Mouse (Mus musculus) MEL (cell line): ENCODE measurements around the gene Tmem186. TPM values are rescaled to one million over a fixed set of nuclear protein-coding genes. Genes with fewer than 3 reads are reported as not detected.

Source experiments
- DNase-seq: peaks from one replicate; pipeline ENCODE4 v3.0.0; 2011; ENCODE audit warnings: low read depth, low spot score
- H3K27ac ChIP-seq: 2 replicates; pipeline ENCODE4 v1.5.1; 2012; ENCODE audit warnings: low read depth, mild to moderate bottlenecking, control low read depth, low read length, moderate library complexity; ENCODE audit not compliant: control insufficient read depth
- H3K27me3 ChIP-seq, 2 experiments: fragments of 150-350 bp in 1 of 2; sonication (generic) in 1 of 2; 2 replicates each; pipeline ENCODE4 v1.6.1; 2012; ENCODE audit warnings: low read length in 2 of 2, mild to moderate bottlenecking in 2 of 2, improper control_type of control experiment in 1 of 2, moderate library complexity in 1 of 2; ENCODE audit not compliant: insufficient read depth in 2 of 2, control insufficient read depth in 1 of 2
- H3K36me3 ChIP-seq, 2 experiments: 2 replicates each; pipeline ENCODE4 v1.6.1; 2012 to 2014; ENCODE audit warnings: low read length in 2 of 2, improper control_type of control experiment in 1 of 2, inconsistent platforms in 1 of 2, mild to moderate bottlenecking in 1 of 2; ENCODE audit not compliant: insufficient read depth in 2 of 2, control insufficient read depth in 1 of 2
- H3K4me1 ChIP-seq, 2 experiments: fragments of 150-350 bp in 1 of 2; sonication (generic) in 1 of 2; 2 replicates each; pipeline ENCODE4 v1.6.1; 2012; ENCODE audit warnings: low read length in 2 of 2, improper control_type of control experiment in 1 of 2, mild to moderate bottlenecking in 1 of 2; ENCODE audit not compliant: insufficient read depth in 2 of 2, control insufficient read depth in 1 of 2
- H3K4me3 ChIP-seq, 2 experiments: fragments of 150-350 bp in 1 of 2; sonication (generic) in 1 of 2; 2 replicates each; pipeline ENCODE4 v1.5.1; 2012; ENCODE audit warnings: low read depth in 2 of 2, low read length in 2 of 2, mild to moderate bottlenecking in 2 of 2, moderate library complexity in 2 of 2, control low read depth in 1 of 2, improper control_type of control experiment in 1 of 2; ENCODE audit not compliant: control insufficient read depth in 1 of 2, insufficient read depth in 1 of 2
- H3K79me2 ChIP-seq: 2 replicates; pipeline ENCODE4 v1.6.1; 2012; ENCODE audit warnings: mild to moderate bottlenecking, low read length, moderate library complexity; ENCODE audit not compliant: control insufficient read depth, poor library complexity, insufficient read depth
- H3K9ac ChIP-seq: 2 replicates; pipeline ENCODE4 v1.6.1; 2012; ENCODE audit warnings: low read depth, mild to moderate bottlenecking, control low read depth, low read length, moderate library complexity; ENCODE audit not compliant: control insufficient read depth, poor library complexity, severe bottlenecking
- H3K9me3 ChIP-seq: fragments of 150-350 bp; sonication (generic); replicated peaks from 2 replicates; pipeline ENCODE4 v1.6.1; 2012; ENCODE audit warnings: mild to moderate bottlenecking, low read length, improper control_type of control experiment, moderate library complexity; ENCODE audit not compliant: insufficient read depth
- CHD2 ChIP-seq: IDR thresholded peaks from 2 replicates; pipeline ENCODE4 v1.6.1; 2011; ENCODE audit warnings: low read length, improper control_type of control experiment
- E2F4 ChIP-seq: IDR thresholded peaks from 2 replicates; pipeline ENCODE4 v1.6.1; 2011; ENCODE audit warnings: low read depth, low read length, improper control_type of control experiment, borderline replicate concordance
- EP300 ChIP-seq, 2 experiments: IDR thresholded peaks; 2 replicates each; pipeline ENCODE4 v1.6.1; 2011; ENCODE audit warnings: improper control_type of control experiment in 2 of 2, low read length in 2 of 2, low read depth in 1 of 2, mild to moderate bottlenecking in 1 of 2
- GABPA ChIP-seq: IDR thresholded peaks from 2 replicates; pipeline ENCODE4 v1.6.1; 2012; ENCODE audit warnings: low read depth, mild to moderate bottlenecking, inconsistent platforms, low read length, improper control_type of control experiment, moderate library complexity
- GATA1 ChIP-seq: IDR thresholded peaks from 2 replicates; pipeline ENCODE4 v1.6.1; 2011; ENCODE audit warnings: low read depth, low read length, improper control_type of control experiment
- HCFC1 ChIP-seq: IDR thresholded peaks from 2 replicates; pipeline ENCODE4 v1.6.1; 2012; ENCODE audit warnings: low read depth, mild to moderate bottlenecking, inconsistent platforms, low read length, improper control_type of control experiment, moderate library complexity
- KAT2A ChIP-seq: conservative IDR thresholded peaks from 2 replicates; pipeline ENCODE4 v1.6.1; 2012; ENCODE audit warnings: low read depth, low read length, improper control_type of control experiment, inconsistent platforms
- MAFK ChIP-seq: IDR thresholded peaks from 2 replicates; pipeline ENCODE4 v1.6.1; 2011; ENCODE audit warnings: low read depth, mild to moderate bottlenecking, low read length, improper control_type of control experiment, borderline replicate concordance
- MAZ ChIP-seq: IDR thresholded peaks from 2 replicates; pipeline ENCODE4 v1.6.1; 2012; ENCODE audit warnings: low read depth, mild to moderate bottlenecking, inconsistent platforms, low read length, improper control_type of control experiment
- MXI1 ChIP-seq: IDR thresholded peaks from 2 replicates; pipeline ENCODE4 v1.6.1; 2011; ENCODE audit warnings: mild to moderate bottlenecking, low read depth, low read length, improper control_type of control experiment
- MYC ChIP-seq: IDR thresholded peaks from 2 replicates; pipeline ENCODE4 v1.6.1; 2011; ENCODE audit warnings: low read depth, mild to moderate bottlenecking, low read length, improper control_type of control experiment, moderate library complexity
- NRF1 ChIP-seq: IDR thresholded peaks from 2 replicates; pipeline ENCODE4 v1.6.1; 2014; ENCODE audit warnings: low read depth, mild to moderate bottlenecking, inconsistent platforms, low read length, improper control_type of control experiment, moderate library complexity; ENCODE audit not compliant: poor library complexity, insufficient read depth, severe bottlenecking
- POLR2A ChIP-seq, 2 experiments: IDR thresholded peaks; 2 replicates each; pipeline ENCODE4 v1.6.1; 2011 to 2012; ENCODE audit warnings: low read length in 2 of 2, mild to moderate bottlenecking in 2 of 2, control low read depth in 1 of 2, improper control_type of control experiment in 1 of 2, low read depth in 1 of 2, moderate library complexity in 1 of 2; ENCODE audit not compliant: control insufficient read depth in 1 of 2, insufficient read depth in 1 of 2, poor library complexity in 1 of 2
- POLR2AphosphoS2 ChIP-seq: IDR thresholded peaks from 2 replicates; pipeline ENCODE4 v1.6.1; 2011; ENCODE audit warnings: low read length, improper control_type of control experiment
- POLR2AphosphoS5 ChIP-seq: IDR thresholded peaks from 2 replicates; pipeline ENCODE4 v1.6.1; 2012; ENCODE audit warnings: low read depth, borderline replicate concordance, mild to moderate bottlenecking, inconsistent platforms, low read length, moderate library complexity, mixed read lengths
- SMC3 ChIP-seq: IDR thresholded peaks from 2 replicates; pipeline ENCODE4 v1.6.1; 2011; ENCODE audit warnings: low read depth, low read length, improper control_type of control experiment
- TAL1 ChIP-seq: IDR thresholded peaks from 2 replicates; pipeline ENCODE4 v1.6.1; 2012; ENCODE audit warnings: mild to moderate bottlenecking, inconsistent platforms, low read length, moderate library complexity, mixed read lengths
- TBP ChIP-seq: IDR thresholded peaks from 2 replicates; pipeline ENCODE4 v1.8.0; 2011; ENCODE audit warnings: low read depth, low read length, improper control_type of control experiment
- TCF12 ChIP-seq: IDR thresholded peaks from 2 replicates; pipeline ENCODE4 v1.6.1; 2014; ENCODE audit warnings: low read depth, mild to moderate bottlenecking, inconsistent platforms, low read length, improper control_type of control experiment, moderate library complexity
- ZC3H11A ChIP-seq: IDR thresholded peaks from 2 replicates; pipeline ENCODE4 v1.6.1; 2012; ENCODE audit warnings: low read depth, mild to moderate bottlenecking, inconsistent platforms, low read length, improper control_type of control experiment
- ZMIZ1 ChIP-seq: IDR thresholded peaks from 2 replicates; pipeline ENCODE4 v1.6.1; 2012; ENCODE audit warnings: low read depth, mild to moderate bottlenecking, inconsistent platforms, low read length, improper control_type of control experiment, moderate library complexity
- polyA plus RNA-seq, 2 experiments: library from polyadenylated mRNA; stranded (reverse) in 1 of 2; unstranded in 1 of 2; fragments of >175 nt in 1 of 2; fragments of >200 nt in 1 of 2; gene quantifications; 2 replicates each; pipeline versions ENCODE4 v1.2.1 to v1.2.4; 2012; ENCODE audit warnings: low replicate concordance in 2 of 2, low read depth in 1 of 2; ENCODE audit not compliant: insufficient read length in 2 of 2, insufficient read depth in 1 of 2, missing spikeins in 1 of 2
- total RNA-seq: library from RNA; depleted of rRNA; stranded (reverse); fragments of 300-350 nt; gene quantifications from 2 replicates; pipeline ENCODE4 v1.2.3, GENCODE M21; 2012

Gene Tmem186
- total and polyA plus RNA-seq, 3 experiments, result 18.9 to 99.9 (median 22.5) TPM

DNA sequence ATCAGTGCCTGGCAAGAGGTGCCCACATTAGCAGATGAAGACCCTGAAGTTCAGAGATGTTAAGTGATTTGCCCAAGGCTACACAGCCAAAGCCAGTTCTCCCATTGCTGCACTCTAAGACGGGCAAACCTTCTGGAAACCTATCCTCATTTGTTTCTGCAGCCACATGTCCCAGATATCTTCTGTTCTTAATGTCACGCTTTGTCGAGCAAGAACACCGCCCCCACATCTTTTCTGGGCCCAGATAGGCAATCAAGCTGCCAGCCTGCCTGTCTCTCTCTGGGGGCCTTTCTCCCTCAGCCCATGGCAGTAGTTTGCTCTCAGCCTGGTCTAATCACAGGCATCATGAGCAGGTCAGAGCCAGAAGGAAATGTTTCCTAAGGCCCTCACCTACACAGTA lies 41.2 kb downstream of the Tmem186 start:
- Histone ChIP-seq H3K36me3 (no peaks in the 10 kb centered on the region), H3K4me1 (no peaks in the 10 kb centered on the region), H3K27me3 (peaks cover 0 to 8% of the 10 kb centered on the region in 2 experiments; a peak in 2 of 4 replicates), H3K9ac (no peak overlapping the region), H3K27ac (no peak overlapping the region), H3K79me2 (no peaks in the 10 kb centered on the region), H3K9me3 (no peaks in the 10 kb centered on the region), H3K4me3 (no peak overlapping the region)
- DNase-seq, result no peak
- TF ChIP-seq TBP (no peak), MAZ (no peak), POLR2A (IDR thresholded peaks at IDR 0.05; ENCODE audit: control insufficient read depth in 1 of 2, insufficient read depth in 1 of 2, low read depth in 1 of 2, low read length in 2 of 2, poor library complexity in 1 of 2) (no peak), GABPA (no peak), TAL1 (no peak), ZMIZ1 (no peak), MXI1 (no peak), CHD2 (no peak), POLR2AphosphoS2 (no peak), ZC3H11A (no peak), TCF12 (no peak), POLR2AphosphoS5 (no peak), MYC (no peak), GATA1 (no peak), SMC3 (no peak), MAFK (no peak), NRF1 (no peak)

- Histone ChIP-seq H3K79me2 (no peaks in the 10 kb centered on the region), H3K27ac (no peak overlapping the region), H3K27me3 (peaks cover 0 to 8% of the 10 kb centered on the region in 2 experiments; a peak in 2 of 4 replicates), H3K4me1 (no peaks in the 10 kb centered on the region), H3K9me3 (no peaks in the 10 kb centered on the region), H3K9ac (no peak overlapping the region), H3K4me3 (no peak overlapping the region), H3K36me3 (no peaks in the 10 kb centered on the region)
- TF ChIP-seq POLR2AphosphoS5 (no peak), E2F4 (no peak), KAT2A (no peak), HCFC1 (no peak), EP300 (IDR thresholded peaks at IDR 0.05; ENCODE audit: low read depth in 1 of 2, low read length in 2 of 2) (no peak), POLR2AphosphoS2 (no peak), ZC3H11A (no peak)
- no peak for DNase-seq
Measured at GRCm38 (mm10) chr16:8595411-8595810, 42.1 kb downstream of the Tmem186 start.
